Mouse (Mus musculus) CH12.LX (cell line): ENCODE data around the gene Fbxw11. TPM values are rescaled to one million over a fixed set of nuclear protein-coding genes. Genes with fewer than 3 reads are reported as not detected.

Experiments used
- DNase-seq: peaks from one replicate; pipeline ENCODE4 v3.0.0-alpha.2; 2013; ENCODE audit errors: extremely low read depth
- H3K27ac ChIP-seq: 2 replicates; pipeline ENCODE4 v1.5.1; 2012; ENCODE audit warnings: low read depth, mild to moderate bottlenecking, control low read depth, moderate library complexity; ENCODE audit not compliant: insufficient read depth
- H3K27me3 ChIP-seq: replicated peaks from 2 replicates; pipeline ENCODE3; 2012; ENCODE audit warnings: inconsistent platforms
- H3K36me3 ChIP-seq, 2 experiments: replicated peaks in 1 of 2; 2 replicates each; pipeline versions ENCODE3 to v1.6.1; 2012; ENCODE audit warnings: inconsistent platforms in 1 of 2, low read length in 1 of 2, mild to moderate bottlenecking in 1 of 2, mixed read lengths in 1 of 2, moderate library complexity in 1 of 2; ENCODE audit not compliant: control insufficient read depth in 1 of 2, insufficient read depth in 1 of 2
- H3K4me1 ChIP-seq, 2 experiments: 2 replicates each; pipeline ENCODE4 v1.6.1; 2012; ENCODE audit warnings: inconsistent platforms in 1 of 2, moderate library complexity in 1 of 2; ENCODE audit not compliant: insufficient read depth in 2 of 2, control insufficient read depth in 1 of 2
- H3K4me2 ChIP-seq: 2 replicates; pipeline ENCODE4 v1.6.1; 2012; ENCODE audit warnings: low read depth, mild to moderate bottlenecking, control low read depth; ENCODE audit not compliant: poor library complexity, insufficient read depth, severe bottlenecking
- H3K4me3 ChIP-seq, 3 experiments: fragments of 150-350 bp in 1 of 3; sonication (generic) in 1 of 3; replicated peaks in 1 of 3; 2 replicates each; pipeline versions ENCODE3 to v1.5.1; 2011 to 2012; ENCODE audit warnings: low read depth in 2 of 3, low read length in 2 of 3, mild to moderate bottlenecking in 2 of 3, moderate library complexity in 2 of 3, control low read depth in 1 of 3, improper control_type of control experiment in 1 of 3, inconsistent platforms in 1 of 3, mixed read lengths in 1 of 3; ENCODE audit not compliant: poor library complexity in 1 of 3
- H3K79me2 ChIP-seq: replicated peaks from 2 replicates; pipeline ENCODE4 v1.6.1; 2012; ENCODE audit warnings: mild to moderate bottlenecking, moderate library complexity; ENCODE audit not compliant: control insufficient read depth, poor library complexity, insufficient read depth, severe bottlenecking; ENCODE audit errors: extremely low read depth
- H3K9ac ChIP-seq: 2 replicates; pipeline ENCODE4 v1.6.1; 2012; ENCODE audit warnings: low read depth, mild to moderate bottlenecking, control low read depth, moderate library complexity; ENCODE audit not compliant: insufficient read depth
- H3K9me3 ChIP-seq: replicated peaks from 2 replicates; pipeline ENCODE3; 2012; ENCODE audit warnings: low read length, inconsistent platforms, mixed read lengths
- CHD1 ChIP-seq: IDR thresholded peaks from 2 replicates; pipeline ENCODE4 v1.6.1; 2012; ENCODE audit warnings: low read depth, low read length, improper control_type of control experiment, inconsistent platforms
- CHD2 ChIP-seq: IDR thresholded peaks from 2 replicates; pipeline ENCODE4 v1.6.1; 2011; ENCODE audit warnings: low read length, improper control_type of control experiment
- CTCF ChIP-seq, 2 experiments: IDR thresholded peaks in 1 of 2; conservative IDR thresholded peaks in 1 of 2; 2 replicates each; pipeline ENCODE4 v1.5.1; 2011 to 2012; ENCODE audit warnings: low read depth in 2 of 2, low read length in 2 of 2, improper control_type of control experiment in 1 of 2, inconsistent platforms in 1 of 2, mild to moderate bottlenecking in 1 of 2, moderate library complexity in 1 of 2
- E2F4 ChIP-seq: IDR thresholded peaks from 2 replicates; pipeline ENCODE4 v1.6.1; 2011; ENCODE audit warnings: low read depth, low read length, improper control_type of control experiment; ENCODE audit not compliant: insufficient replicate concordance
- IRF4 ChIP-seq: IDR thresholded peaks from 2 replicates; pipeline ENCODE4 v1.6.1; 2014; ENCODE audit warnings: low read depth, mild to moderate bottlenecking, inconsistent platforms, low read length, improper control_type of control experiment
- JUND ChIP-seq: conservative IDR thresholded peaks from 2 replicates; pipeline ENCODE4 v1.6.1; 2011; ENCODE audit warnings: low read depth, low read length, improper control_type of control experiment
- MAFK ChIP-seq: IDR thresholded peaks from 2 replicates; pipeline ENCODE4 v1.6.1; 2011; ENCODE audit warnings: low read length, improper control_type of control experiment; ENCODE audit not compliant: insufficient replicate concordance
- NELFE ChIP-seq: IDR thresholded peaks from 2 replicates; pipeline ENCODE4 v1.6.1; 2011; ENCODE audit warnings: low read depth, low read length, improper control_type of control experiment
- NRF1 ChIP-seq: IDR thresholded peaks from 2 replicates; pipeline ENCODE4 v1.6.1; 2014; ENCODE audit warnings: low read depth, mild to moderate bottlenecking, inconsistent platforms, low read length, improper control_type of control experiment, moderate library complexity
- POLR2A ChIP-seq: IDR thresholded peaks from 2 replicates; pipeline ENCODE4 v1.6.1; 2011; ENCODE audit warnings: low read depth, mild to moderate bottlenecking, improper control_type of control experiment, low read length
- RCOR1 ChIP-seq: conservative IDR thresholded peaks from 2 replicates; pipeline ENCODE4 v1.6.1; 2012; ENCODE audit warnings: low read depth, mild to moderate bottlenecking, inconsistent platforms, low read length, improper control_type of control experiment
- SMC3 ChIP-seq: IDR thresholded peaks from 2 replicates; pipeline ENCODE4 v1.6.1; 2011; ENCODE audit warnings: low read depth, low read length, improper control_type of control experiment
- TBP ChIP-seq: conservative IDR thresholded peaks from 2 replicates; pipeline ENCODE4 v1.6.1; 2011; ENCODE audit warnings: low read depth, low read length, improper control_type of control experiment
- UBTF ChIP-seq: IDR thresholded peaks from 2 replicates; pipeline ENCODE4 v1.6.1; 2012; ENCODE audit warnings: low read depth, mild to moderate bottlenecking, inconsistent platforms, low read length, improper control_type of control experiment, moderate library complexity
- ZKSCAN1 ChIP-seq: IDR thresholded peaks from 2 replicates; pipeline ENCODE4 v1.6.1; 2012; ENCODE audit warnings: low read depth, inconsistent platforms, low read length, improper control_type of control experiment, borderline replicate concordance
- ZMIZ1 ChIP-seq: IDR thresholded peaks from 2 replicates; pipeline ENCODE4 v1.6.1; 2012; ENCODE audit warnings: low read depth, mild to moderate bottlenecking, inconsistent platforms, low read length, improper control_type of control experiment
- ZNF384 ChIP-seq: IDR thresholded peaks from 2 replicates; pipeline ENCODE4 v1.6.1; 2012; ENCODE audit warnings: low read depth, low read length, improper control_type of control experiment, inconsistent platforms
- dilution Hi-C: fragments of 300-500 bp; cut with MboI; formaldehyde crosslinking; loops from 2 replicates; pipeline ENCODE4 v1.14.3; 2020; ENCODE audit warnings: low sequenced_read_pairs; ENCODE audit not compliant: extremely low pct_unique_long_range_greater_than_20kb, extremely low pct_ligation_motif_present
- in situ Hi-C: fragments of 300-500 bp; cut with MboI; formaldehyde crosslinking; loops from 3 replicates; pipeline ENCODE4 v1.14.3; 2019; ENCODE audit warnings: low sequenced_read_pairs, low pct_ligation_motif_present, low pct_unique_long_range_greater_than_20kb, mixed read lengths
- polyA plus RNA-seq: library from polyadenylated mRNA; unstranded; fragments of >175 nt; gene quantifications from 2 replicates; pipeline ENCODE4 v1.2.1, GENCODE M21; 2012; ENCODE audit warnings: low read depth; ENCODE audit not compliant: insufficient read length
- total RNA-seq, 2 experiments: library from RNA; depleted of rRNA; stranded (reverse); fragments of 300-350 nt in 1 of 2; fragments of >200 nt in 1 of 2; gene quantifications; 2 replicates each; pipeline ENCODE4 v1.2.3; 2012 to 2014

Fbxw11 gene
- total and polyA plus RNA-seq, 3 experiments: 54.5 to 85.0 (median 58.5) TPM

- Histone ChIP-seq H3K9me3 (no peaks in the 10 kb centered on the region), H3K27ac (no peak overlapping the region; the same call in 1 of the 2 replicates), H3K36me3 (peaks cover 39 to 85% of the 10 kb centered on the region in 2 experiments), H3K9ac (no peak overlapping the region), H3K4me1 (peaks cover 7 to 26% of the 10 kb centered on the region in 2 experiments), H3K27me3 (no peaks in the 10 kb centered on the region), H3K4me3 (no peak overlapping the region), H3K4me2 (no peak overlapping the region), H3K79me2 (no peaks in the 10 kb centered on the region)
- in situ Hi-C loops (loop anchor here (5.0 to 25.0 kb wide), 2 partner anchors 87 to 517 kb away; partner anchors contain the start of gene Fgf18), dilution Hi-C loops (no loop called here)
- TF ChIP-seq E2F4 (no peak), CHD2 (no peak), ZNF384 (peak; percentile 68), CTCF (conservative IDR thresholded peaks at IDR 0.05 in 1 of 2, IDR thresholded peaks at IDR 0.05 in 1 of 2; ENCODE audit: low read depth in 2 of 2, low read length in 2 of 2) (peak in 1 of 2 experiments; percentile 31; a peak in 2 of 4 replicates)
- DNase-seq: peak; percentile 33
Measured at GRCm38 (mm10) chr11:32619866-32620456, 22.6 kb upstream of the Fbxw11 start.

GRCm38 (mm10) chr11:32621831-32622478, 20.6 kb upstream of the Fbxw11 start:
- Histone ChIP-seq H3K4me1 (peaks cover 7 to 26% of the 10 kb centered on the region in 2 experiments), H3K36me3 (peaks cover 28 to 80% of the 10 kb centered on the region in 2 experiments), H3K4me2 (no peak overlapping the region), H3K79me2 (no peaks in the 10 kb centered on the region), H3K9me3 (no peaks in the 10 kb centered on the region), H3K27me3 (no peaks in the 10 kb centered on the region), H3K27ac (no peak overlapping the region), H3K9ac (no peak overlapping the region), H3K4me3 (no peak overlapping the region)
- TF ChIP-seq NRF1 (no peak), NELFE (no peak), ZMIZ1 (no peak), SMC3 (no peak), JUND (no peak), IRF4 (no peak), RCOR1 (no peak), CHD1 (no peak), UBTF (no peak), CTCF (conservative IDR thresholded peaks at IDR 0.05 in 1 of 2, IDR thresholded peaks at IDR 0.05 in 1 of 2; ENCODE audit: low read depth in 2 of 2, low read length in 2 of 2) (no peak), TBP (no peak), MAFK (no peak), ZKSCAN1 (no peak), POLR2A (no peak)
- dilution Hi-C loops (no loop called here), in situ Hi-C loops (loop anchor here (5.0 to 25.0 kb wide), 2 partner anchors 85 to 515 kb away; partner anchors contain the start of gene Fgf18)
- no peak for DNase-seq
